Mouse (Mus musculus) heart, postnatal 0 days (tissue): ENCODE results near the gene Ankrd44.

ENCODE experiments used
- CTCF ChIP-seq: IDR thresholded peaks from 2 replicates; pipeline ENCODE4 v1.5.1; 2016; ENCODE audit warnings: antibody characterized with exemption, control low read depth, low read depth
- EP300 ChIP-seq: IDR thresholded peaks from 2 replicates; pipeline ENCODE4 v1.6.1; 2016; ENCODE audit warnings: antibody characterized with exemption, low read depth

- TF ChIP-seq CTCF, result no peak
- TF ChIP-seq EP300, result no peak
These were observed 37.7 kb downstream of the Ankrd44 start for GRCm38 (mm10) chr1:54888449-54888848.
